Mouse (Mus musculus) urinary bladder, postnatal 4 days (tissue): ENCODE measurements around the gene Cdk5rap1.

ENCODE experiments used
- DNase-seq, 2 experiments: peaks; one replicate each; pipeline ENCODE4 v3.0.0; 2021 to 2022; ENCODE audit warnings: low spot score in 2 of 2

Gene Cdk5rap1

DNA sequence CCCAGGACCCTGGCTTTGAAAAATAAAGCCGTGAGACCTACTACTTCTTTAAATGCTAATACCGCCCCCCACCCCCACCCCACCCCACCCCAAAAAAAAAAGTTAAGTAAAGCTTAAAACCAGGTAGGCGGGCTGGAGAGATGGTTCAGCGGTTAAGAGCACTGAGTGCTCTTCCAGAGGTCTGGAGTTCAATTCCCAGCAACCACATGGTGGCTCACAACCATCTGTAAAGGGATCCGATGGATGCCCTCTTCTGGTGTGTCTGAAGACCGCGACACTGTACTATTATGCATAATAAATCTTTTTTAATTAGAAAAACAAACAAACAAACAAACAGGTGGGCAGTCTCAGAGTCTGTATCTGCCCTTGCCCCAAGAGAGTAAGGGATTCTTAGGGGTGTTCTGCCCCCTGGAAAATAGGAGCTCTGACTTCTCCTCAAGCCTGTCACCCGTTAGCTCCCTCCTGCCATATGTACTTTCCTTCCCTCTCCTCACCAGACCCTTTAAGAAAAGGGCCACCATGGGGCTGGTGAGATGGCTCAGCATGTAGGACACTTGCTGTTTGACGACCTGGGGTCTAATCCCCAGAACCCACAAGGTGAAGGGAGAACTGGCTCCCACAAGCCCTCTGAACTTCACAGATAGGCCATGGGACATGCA, at the start of gene Cdk5rap1:
Gene Cdk5rap1, minus strand, starts transcription at position 169 of the 659 bp plus-strand sequence.
- no peak for DNase-seq

DNA sequence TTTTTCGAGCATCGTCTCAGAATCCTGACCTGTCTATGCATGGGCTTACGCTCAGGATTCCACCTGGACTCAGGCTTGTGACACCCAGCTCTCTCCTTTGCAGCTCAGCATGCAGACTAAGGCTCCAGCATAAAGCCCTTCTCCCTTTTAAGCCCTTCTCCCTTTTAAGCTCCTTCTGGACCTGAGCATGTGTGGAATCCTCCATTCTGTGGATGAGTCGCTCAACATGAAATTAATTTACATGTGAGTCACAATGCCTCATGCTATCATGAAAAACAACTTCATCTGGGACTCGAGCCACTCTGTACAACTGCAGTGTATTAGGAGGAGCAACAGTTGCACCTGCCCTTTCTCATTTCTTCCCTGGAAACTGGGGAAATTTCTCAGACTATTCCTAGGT, 49.4 kb upstream of the Cdk5rap1 start:
- no peak for DNase-seq

DNA sequence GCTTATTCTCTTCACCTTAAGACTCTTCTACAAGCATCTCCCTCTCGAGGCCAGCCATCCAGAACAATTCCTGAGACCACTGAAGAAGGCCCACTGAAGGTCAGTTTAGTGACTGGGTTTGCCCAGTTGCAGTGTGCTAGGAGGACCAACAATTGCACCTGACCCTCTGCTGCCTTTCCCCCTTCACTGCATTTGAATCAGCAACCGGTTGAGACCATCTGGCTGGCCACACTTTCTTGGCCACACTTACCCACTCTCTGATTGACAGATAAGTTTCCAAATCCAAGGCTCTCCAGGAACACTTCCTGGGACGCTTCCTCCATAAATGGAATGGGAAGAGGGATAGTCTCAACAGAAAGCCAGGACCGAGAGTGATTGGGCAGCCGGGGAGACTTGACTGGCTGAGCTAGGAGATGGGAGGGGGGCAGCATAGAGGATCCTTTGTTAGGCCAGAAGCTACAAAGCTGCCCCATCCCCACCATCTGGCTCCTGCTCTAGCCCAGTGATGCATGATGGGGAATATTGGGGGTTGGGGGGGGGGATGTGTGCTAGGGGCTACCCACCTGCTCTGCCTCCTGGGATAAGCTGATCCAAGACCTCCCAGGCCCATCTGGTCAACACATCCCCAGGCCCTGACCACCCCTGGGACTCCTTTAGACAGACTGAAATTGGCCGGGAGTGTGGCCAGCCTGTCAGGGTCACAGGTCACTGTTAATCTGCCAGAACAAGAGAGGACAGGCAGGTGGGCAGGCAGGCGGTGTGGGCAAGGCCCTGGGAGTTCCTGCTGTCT, 48.3 kb upstream of the Cdk5rap1 start:
- DNase-seq = no peak

DNA sequence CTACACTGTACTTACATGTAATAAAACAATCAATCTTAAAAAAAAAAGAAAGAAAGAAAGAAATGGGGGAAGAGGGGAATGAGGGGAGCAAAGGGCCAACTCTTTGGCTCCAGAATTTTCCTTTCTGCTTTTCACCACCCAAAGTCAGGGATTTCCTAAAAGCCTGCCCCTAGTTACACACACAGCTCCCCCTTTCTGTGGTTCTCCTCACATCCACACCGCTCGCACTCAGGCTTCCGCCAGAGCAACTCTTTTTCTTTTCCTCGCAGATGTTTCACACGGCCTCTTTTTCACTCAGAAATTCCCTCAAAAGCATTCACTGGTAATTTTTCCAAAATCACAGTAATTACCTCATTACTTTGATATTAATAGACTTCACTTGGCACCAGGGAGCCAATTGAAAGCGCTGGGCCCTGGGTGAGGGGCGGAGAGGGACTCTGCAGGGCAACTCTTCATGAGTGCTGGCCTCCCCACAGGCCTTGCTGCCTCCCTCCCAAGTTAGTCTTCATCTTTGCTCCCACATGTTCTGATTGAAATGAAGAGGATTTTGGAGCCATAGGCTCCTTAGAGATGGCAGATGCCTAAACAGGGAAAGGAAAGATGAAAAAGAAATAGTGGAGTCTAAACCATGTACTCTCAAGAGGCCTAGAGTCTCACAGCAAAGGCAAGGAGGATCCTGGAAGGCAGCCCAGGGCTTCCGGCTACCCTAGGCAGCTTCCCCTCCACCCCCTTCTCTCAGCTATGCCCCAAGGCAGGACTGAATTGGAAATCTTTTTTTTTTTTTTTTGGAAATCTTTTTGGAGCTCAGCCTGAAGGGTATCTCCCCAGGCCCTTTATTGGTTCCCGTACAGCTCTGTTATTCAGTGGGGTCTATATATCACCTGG, 47.1 kb upstream of the Cdk5rap1 start:
- DNase-seq = no peak

DNA sequence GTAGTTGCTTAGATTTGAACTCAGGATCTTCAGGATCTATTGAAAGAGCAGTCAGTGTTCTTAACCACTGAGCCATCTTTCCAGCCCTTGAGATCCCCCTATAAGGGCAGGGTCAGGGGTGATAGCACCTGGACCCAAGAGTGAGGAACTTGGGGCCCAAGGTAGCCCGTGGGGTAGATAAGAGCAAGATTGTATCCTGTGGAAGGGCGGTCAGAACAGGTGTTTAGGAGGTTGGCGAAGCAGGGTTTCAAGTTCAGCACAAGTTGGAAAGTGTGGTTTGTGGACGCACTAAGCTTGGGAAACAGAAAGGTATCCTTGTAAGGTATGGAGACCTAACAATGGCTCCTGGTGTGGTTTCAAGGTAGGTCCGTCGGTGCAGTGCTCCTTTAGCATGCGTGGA, 45.2 kb upstream of the Cdk5rap1 start:
- DNase-seq = no peak

DNA sequence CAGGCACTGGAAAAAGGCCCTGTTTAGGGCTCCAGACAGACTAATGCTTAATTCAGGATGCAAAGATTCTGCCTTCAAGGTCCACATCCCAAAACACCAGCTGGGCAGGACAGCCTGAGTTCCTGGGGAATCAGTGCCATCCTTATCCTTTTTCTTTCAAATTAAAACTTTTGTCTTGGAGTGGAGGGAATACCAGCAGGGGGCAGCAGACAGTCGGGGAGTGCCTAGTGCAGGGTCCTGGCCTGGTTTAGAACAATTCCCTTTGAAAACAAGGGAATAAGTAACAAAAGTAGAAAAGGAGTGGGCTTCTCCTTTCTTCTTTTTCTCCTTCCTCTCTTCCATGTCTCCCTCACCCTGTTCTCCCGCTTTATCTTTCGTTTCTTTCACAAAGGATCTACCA, 44.3 kb upstream of the Cdk5rap1 start:
- peak; percentile 51 to 79 for DNase-seq

DNA sequence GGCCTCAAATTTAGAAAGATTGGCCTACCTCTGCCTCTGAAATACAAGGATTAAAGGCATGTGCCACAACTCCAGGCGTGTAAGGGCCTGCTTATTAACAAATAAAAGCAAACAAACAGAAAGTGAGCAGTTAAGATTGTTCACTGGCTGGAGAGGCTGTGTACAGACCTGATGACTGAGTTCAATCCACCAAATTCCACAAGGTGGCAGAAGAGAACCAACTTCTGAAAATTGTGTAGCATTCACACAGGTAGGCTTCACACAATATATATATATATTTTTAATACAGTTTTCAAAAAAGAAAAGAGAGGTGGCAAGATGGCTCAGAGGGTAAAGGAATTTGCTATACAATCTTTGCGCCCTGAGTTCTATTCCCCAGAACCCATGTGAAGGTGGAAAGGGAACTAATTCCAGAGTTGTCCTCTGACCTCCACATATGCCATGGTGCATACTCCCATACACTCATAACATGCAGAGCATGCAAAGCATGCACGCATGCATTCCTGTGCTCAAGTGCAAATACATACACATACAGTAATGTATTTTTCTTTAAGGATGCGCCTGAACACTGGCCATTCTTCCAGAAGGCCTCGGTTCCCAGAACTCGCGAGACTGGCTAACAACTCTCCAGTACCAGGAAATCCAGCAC, 39.3 kb upstream of the Cdk5rap1 start:
- DNase-seq = no peak

DNA sequence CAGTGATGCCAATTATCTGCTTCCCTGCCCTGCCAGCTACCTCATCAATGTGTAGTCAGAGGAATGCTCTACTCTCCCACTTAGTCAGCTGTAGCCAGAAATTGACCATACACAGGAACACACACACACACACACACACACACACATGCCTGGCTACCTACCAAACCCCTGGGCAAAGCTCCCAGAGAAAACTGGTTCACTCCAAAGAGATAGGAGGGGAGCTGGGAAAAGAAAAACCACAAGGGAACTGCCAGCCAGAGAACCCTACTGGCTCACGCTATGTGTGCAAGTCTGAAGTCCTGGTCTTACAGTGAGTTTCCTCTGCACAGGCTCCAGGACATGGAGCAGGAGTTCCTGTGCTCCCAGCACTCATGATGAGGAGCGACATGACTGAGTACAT, 37.5 kb upstream of the Cdk5rap1 start:
- no peak for DNase-seq

DNA sequence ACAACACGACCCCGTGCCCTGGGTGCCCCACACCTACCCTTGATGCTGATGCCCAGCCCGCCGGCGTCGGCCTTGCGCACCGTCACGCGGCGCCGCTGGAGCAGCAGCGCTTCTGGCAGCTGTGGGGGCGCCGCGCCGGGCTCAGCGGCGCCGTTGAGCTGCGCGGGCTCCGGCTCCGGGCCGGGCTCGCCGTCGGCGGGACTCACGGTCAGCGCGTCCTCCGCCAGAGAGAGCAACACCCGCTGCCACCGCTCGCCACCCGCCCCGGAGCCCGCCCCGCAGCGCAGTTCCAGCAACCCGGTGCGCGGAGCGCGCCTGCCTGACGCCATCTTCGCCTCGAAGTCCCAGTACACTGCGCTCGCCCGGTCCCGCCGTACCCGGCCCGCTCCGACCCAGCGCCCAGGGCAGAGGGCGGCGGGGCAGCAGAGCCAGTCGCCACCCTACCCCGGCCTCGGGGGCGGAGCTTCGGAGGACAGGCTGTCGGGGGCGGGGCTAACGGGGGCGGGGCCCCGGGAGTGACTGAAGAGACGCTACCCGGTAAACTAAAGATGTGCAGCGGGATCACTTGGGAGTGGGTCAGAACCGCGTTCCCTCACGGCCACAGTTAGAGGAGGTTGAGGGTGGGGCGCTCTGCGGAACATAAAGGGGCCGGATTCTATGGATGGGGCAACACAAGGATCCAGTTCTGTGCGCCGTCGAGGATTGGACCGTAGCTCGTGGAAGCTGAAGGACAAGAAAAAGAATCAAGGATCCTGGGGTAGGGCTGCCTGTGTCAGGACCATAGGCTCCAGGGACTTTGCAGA, 35.0 kb upstream of the Cdk5rap1 start, which contains the start of gene Snta1:
Gene Snta1, minus strand, starts transcription at position 457 of the 803 bp plus-strand sequence.
- DNase-seq = peak; percentile 80 to 81

DNA sequence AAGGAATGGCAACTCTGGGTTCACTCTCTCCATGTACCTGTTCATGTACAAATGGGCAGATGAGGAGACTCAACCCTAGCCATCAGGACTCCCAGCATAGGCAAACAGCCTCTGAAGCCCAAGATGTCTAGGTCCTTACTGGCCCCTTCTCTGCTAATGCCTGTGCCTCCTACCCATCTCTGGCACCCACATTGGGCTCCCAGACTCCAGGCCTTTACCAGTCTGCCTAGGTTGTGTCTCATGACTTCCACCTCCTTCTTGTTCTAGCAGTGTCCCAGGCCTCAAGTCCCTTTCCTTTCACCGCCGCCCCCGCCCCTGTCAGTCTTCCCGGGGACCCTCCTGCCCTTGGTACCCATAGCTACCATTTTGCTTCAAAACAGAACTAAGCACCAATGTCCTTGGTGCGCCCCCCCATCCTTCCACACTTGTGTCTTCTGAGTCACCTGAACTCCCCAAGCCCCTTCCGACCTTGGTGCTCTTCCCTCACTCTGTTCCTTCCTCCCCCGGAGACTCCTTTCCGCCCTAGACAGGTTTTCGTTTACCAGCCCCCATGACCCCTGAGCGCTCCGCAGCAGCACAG, 34.3 kb upstream of the Cdk5rap1 start:
- no peak for DNase-seq

DNA sequence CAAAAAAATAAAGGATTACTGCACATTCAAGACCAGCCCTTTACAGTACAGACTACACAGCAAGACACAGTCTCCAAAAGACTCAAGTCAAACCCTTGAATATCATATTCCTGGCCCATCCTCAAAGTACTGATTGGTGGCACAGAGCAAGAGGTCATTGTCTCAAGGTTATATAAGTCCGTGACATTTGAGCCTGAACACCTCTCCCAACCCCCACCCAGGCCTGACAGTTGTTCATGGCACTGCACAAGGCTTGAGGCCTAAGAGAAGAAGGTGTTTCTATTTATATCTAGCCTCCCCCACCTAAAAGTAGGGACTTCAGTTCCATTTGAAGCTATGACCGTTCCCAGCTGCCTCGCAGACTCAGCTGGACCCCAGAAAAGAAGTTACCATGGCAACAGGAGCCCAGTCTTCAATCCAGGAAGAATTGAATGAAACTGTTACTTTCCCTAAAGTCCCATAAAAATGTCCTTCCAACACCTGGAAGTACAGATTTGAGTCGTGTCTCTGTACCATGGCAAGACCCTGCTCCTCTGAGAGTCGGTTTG, 32.7 kb upstream of the Cdk5rap1 start:
- no peak for DNase-seq

DNA sequence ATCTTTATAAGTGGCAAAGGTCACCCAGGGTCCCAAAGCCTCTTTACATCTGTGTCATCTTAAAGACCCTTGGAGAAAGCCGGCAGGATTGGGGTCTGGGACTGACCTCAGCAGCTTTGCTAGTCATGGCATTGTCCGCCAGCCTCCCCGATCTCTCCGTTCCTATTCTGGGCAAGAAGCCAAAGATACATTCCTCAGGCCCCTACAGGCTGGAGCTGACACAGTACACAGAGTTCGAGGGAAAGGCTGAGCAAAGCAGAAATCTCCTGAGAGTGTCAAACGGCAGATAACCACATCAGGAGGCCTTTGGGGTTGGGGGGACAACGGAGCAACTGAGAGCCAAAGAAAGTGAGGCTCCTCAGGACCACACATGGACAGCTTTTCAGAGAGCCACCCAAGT, 30.0 kb upstream of the Cdk5rap1 start:
- peak in 1 of 2 experiments; percentile 52 for DNase-seq

DNA sequence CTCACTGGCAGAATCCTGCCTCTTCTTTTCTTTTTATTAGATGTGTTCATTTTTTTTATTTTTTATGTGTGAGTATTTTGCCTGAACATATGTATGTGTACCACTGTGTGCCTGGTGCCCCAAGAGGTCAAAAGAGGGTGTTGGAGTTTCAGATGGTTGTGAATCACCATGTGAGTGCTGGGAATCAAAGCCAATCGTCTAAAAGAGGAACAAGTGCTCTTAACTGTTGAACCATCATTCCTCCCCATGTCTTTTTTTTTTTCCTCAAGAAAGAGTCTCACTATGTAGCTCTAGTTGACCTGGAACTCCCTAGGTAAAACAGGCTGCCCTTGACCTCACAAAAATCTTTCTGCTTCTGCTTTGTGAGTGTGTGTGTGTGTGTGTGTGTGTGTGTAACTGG, 29.2 kb upstream of the Cdk5rap1 start:
- DNase-seq = no peak

DNA sequence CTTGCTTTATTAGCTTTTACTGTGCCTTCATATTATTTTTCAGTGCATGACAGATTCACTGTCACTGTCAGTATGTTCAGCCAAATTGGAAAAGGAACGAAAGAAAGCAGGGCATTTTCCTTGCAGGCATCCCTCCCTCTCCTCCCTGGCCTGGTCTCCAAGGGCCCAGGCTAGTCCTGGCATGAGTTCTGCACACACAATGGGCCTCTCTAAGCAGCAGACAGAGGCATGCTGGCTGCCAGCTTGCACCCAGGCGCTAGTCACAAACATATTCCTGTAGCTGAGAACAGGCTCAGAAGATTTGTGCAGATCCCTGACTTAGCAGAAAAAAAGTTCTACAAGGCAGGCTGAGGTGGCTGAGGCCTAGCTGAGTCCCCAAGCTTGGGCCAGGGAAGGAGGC, 26.5 kb upstream of the Cdk5rap1 start:
- DNase-seq = no peak

DNA sequence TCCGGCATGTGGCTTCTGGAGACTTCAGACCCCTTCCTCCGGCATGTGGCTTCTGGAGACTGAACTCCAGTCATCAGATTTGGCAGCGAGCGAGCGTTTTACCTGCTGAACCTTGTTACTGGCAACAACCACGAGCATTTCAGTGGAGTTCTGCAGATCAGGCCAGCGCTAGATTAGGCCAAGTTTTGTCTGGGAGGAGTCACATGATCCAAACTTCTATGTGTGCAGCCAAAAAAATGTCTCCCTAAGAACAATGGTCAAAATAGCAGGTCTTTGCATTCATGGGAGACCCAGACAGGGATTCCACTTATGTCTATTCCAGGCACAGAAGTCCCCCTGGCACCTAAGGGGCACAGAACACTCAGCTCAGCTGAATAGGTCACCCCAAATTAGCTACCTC, 25.5 kb upstream of the Cdk5rap1 start:
- no peak for DNase-seq

DNA sequence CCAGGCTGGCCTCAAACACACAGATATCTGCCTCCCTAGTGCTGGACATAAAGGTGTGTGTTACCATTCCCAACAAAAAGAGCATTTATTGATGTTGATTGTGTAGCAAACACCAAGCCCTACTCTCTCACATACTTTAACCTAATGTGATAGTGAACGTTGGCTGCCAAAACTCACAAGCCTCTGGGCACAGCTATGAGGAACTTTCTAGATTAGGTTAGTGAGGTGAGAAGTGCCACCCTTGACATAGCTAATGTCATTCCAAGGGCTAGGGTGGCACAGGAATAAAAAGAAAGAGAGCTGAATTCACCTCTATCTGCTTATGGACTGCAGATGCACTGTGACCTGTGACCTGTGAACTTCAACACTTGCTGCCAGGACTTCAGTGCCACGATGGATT, 23.7 kb upstream of the Cdk5rap1 start:
- no peak for DNase-seq

DNA sequence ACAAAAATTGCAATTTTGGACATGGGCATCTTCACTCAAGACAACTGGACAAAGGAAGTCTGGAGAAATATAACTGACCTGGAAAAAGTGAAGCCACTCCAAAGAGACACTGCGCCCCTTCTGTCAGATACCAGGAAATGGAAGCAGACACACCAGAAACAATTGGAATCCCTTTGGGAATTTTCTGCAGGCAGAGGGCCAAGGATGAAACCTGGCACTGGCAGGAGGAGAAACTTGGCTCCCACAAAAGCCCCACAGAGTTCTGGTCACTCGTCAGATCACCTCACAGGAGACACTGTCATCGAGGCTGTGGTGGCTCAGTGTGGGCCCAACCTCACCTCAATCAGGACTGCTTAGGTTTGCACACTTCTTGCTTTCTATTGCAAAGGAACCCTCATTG, 21.8 kb upstream of the Cdk5rap1 start:
- no peak for DNase-seq

DNA sequence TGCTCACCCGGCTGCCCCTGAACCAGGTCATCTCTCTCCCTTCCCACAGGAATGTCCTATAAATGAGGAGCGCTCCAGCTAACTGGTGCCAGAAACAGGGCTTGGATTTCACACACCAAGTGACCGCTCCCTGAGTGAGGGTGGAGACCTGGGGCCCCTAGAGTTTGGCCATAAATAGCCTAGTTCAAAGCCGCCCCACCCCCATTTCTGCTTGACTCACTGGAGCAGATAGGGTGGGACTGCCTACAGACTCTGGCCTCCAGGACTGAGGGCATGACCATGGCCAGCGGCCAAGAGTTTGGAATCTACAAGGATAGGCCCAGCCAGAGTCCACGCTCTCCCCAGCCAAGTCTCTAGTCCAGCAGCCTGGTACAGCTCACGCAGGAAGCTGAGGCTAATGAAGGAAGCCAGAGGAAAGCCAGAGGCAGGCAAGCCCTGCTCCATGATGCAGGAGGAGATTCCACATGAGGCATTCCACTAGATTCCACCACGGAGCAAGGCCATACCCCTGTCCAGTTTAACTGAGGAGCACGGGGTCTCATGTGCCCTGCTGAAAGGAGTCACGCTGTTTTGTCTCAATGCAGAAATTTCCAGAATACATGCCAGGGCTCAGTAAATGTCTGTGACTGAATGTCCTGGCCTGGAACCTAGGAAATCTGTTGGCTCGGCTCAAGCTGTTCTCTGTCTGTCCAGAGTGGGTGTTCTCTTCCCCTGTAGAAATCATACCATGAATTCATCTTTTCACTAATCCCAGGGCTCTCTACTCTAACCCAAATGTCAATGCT, 17.6 kb upstream of the Cdk5rap1 start:
- DNase-seq = peak; percentile 78 to 86

DNA sequence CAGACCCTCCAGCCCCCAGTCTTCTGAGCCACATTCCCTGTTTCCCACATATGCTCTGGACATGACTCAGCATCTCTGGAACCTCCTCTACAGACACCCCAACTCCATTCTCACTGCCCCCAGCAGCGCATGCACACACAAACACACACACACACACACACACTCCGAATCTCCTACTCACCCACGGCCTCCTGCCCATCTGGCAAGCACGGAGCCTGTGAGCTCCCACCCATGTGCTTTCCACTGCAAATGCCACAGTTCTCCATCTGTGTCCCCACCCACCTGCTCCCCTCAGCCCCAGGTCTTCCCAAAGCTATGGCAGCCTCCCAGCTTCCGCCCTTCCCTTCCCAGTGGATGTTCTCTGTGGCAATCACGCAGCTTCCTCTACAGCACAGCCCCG, 6.3 kb upstream of the Cdk5rap1 start:
- no peak for DNase-seq
